Comparison of ENCODE assay signal across 8 mouse cellular contexts in genomic region chr16:31638393-31638792, GRCm38 (mm10). TPM values are rescaled to one million over a fixed set of nuclear protein-coding genes. Genes with fewer than 3 reads are reported as not detected.
DNase-seq lines count a peak whose midpoint lies in the region; ATAC-seq and TF ChIP-seq lines count a peak whose summit lies in the region.
"Had no signal": no experiment of that assay in that cellular context is flagged by ENCODE, and none has a peak within 500 bp of the region (broad histone marks: within the 10 kb centered on the region; RNA-seq: fewer than 3 reads in every experiment).

No protein-coding gene starts in this region.

- peak; percentile 28 for DNase-seq in limb, embryonic 14.5 days (ENCODE audit: low spot score)
- no peak for DNase-seq in limb, embryonic 10.5 days (ENCODE audit: low spot score)
- peak; percentile 67 for DNase-seq in embryonic facial prominence, embryonic 14.5 days (ENCODE audit: low spot score)
- DNase-seq in retina, embryonic 14.5 days (ENCODE audit: low spot score) = peak; percentile 56
- no peak for DNase-seq in right cerebral cortex, adult 18-20 months
- no peak for DNase-seq in layer of hippocampus, adult 9-10 months (ENCODE audit: low spot score)

- ATAC-seq in limb, embryonic 14.5 days (ENCODE audit: low FRiP score, low read depth) = 0 out of 2 replicates have a peak, but pooled peaks have one; percentile 15
- ATAC-seq in embryonic facial prominence, embryonic 14.5 days (ENCODE audit: low read depth) = no peak
- 0 out of 2 replicates have a peak, but pooled peaks have one; percentile 49 for ATAC-seq in kidney, embryonic 16.5 days (ENCODE audit: low FRiP score, low TSS enrichment)

- TF ChIP-seq POLR2A in limb, embryonic 14.5 days (IDR thresholded peaks at IDR 0.05; ENCODE audit: borderline replicate concordance, extremely low read depth, insufficient read depth, insufficient read length) = no peak

- no peaks in the 10 kb centered on the region for H3K9me3 ChIP-seq in limb, embryonic 14.5 days (ENCODE audit: control insufficient read depth, low read length)
- H3K9me3 ChIP-seq in limb, embryonic 10.5 days (replicated peaks) = no peaks in the 10 kb centered on the region
- H3K9me3 ChIP-seq in embryonic facial prominence, embryonic 14.5 days (ENCODE audit: control insufficient read depth, low read length) = no peaks in the 10 kb centered on the region
- H3K9me3 ChIP-seq in kidney, embryonic 16.5 days (ENCODE audit: low read length) = no peaks in the 10 kb centered on the region

- H3K27me3 ChIP-seq in limb, embryonic 14.5 days (ENCODE audit: control insufficient read depth, insufficient read depth, low read length) = no peaks in the 10 kb centered on the region
- H3K27me3 ChIP-seq in limb, embryonic 10.5 days (ENCODE audit: low read depth, poor library complexity, severe bottlenecking) = no peaks in the 10 kb centered on the region
- no peaks in the 10 kb centered on the region for H3K27me3 ChIP-seq in embryonic facial prominence, embryonic 14.5 days (replicated peaks; ENCODE audit: control insufficient read depth, insufficient read depth, low read length)
- H3K27me3 ChIP-seq in kidney, embryonic 16.5 days (ENCODE audit: insufficient read depth, low read length) = no peaks in the 10 kb centered on the region

- H3K4me3 ChIP-seq in limb, embryonic 14.5 days (replicated peaks; ENCODE audit: low read length) = no peak overlapping the region
- no peak overlapping the region for H3K4me3 ChIP-seq in limb, embryonic 10.5 days
- H3K4me3 ChIP-seq in embryonic facial prominence, embryonic 14.5 days (ENCODE audit: low read depth, low read length) = no peak overlapping the region
- no peak overlapping the region for H3K4me3 ChIP-seq in kidney, embryonic 16.5 days (ENCODE audit: low read length)

- no peaks in the 10 kb centered on the region for H3K4me1 ChIP-seq in limb, embryonic 14.5 days (ENCODE audit: control insufficient read depth, insufficient read depth, low read length)
- H3K4me1 ChIP-seq in limb, embryonic 10.5 days = peaks cover 21% of the 10 kb centered on the region
- H3K4me1 ChIP-seq in embryonic facial prominence, embryonic 14.5 days (ENCODE audit: control insufficient read depth, insufficient read depth, low read length) = peaks cover 14% of the 10 kb centered on the region
- peaks cover 14% of the 10 kb centered on the region for H3K4me1 ChIP-seq in kidney, embryonic 16.5 days (ENCODE audit: insufficient read depth, low read length)

- H3K4me2 ChIP-seq in limb, embryonic 14.5 days (replicated peaks; ENCODE audit: low read depth, low read length, severe bottlenecking) = no peak overlapping the region
- 0 out of 2 replicates have a peak overlapping the region, but pooled peaks have one; percentile 4 for H3K4me2 ChIP-seq in embryonic facial prominence, embryonic 14.5 days (ENCODE audit: low read depth, low read length)
- H3K4me2 ChIP-seq in kidney, embryonic 16.5 days (replicated peaks; ENCODE audit: low read depth, low read length) = peak overlapping the region; percentile 37

- no peak overlapping the region for H3K27ac ChIP-seq in limb, embryonic 14.5 days (replicated peaks; ENCODE audit: low read depth, low read length)
- no peak overlapping the region for H3K27ac ChIP-seq in limb, embryonic 10.5 days
- no peak overlapping the region for H3K27ac ChIP-seq in embryonic facial prominence, embryonic 14.5 days (replicated peaks; ENCODE audit: low read depth, low read length)
- H3K27ac ChIP-seq in kidney, embryonic 16.5 days (ENCODE audit: low read length) = no peak overlapping the region
- H3K27ac ChIP-seq: liver, embryonic 14.5 days had no signal

- no peak overlapping the region for H3K9ac ChIP-seq in limb, embryonic 14.5 days (ENCODE audit: low read depth, low read length, severe bottlenecking)
- H3K9ac ChIP-seq in embryonic facial prominence, embryonic 14.5 days (ENCODE audit: low read depth, low read length) = peak overlapping the region; percentile 19; the same call in 1 of the 2 replicates
- H3K9ac ChIP-seq in kidney, embryonic 16.5 days (replicated peaks; ENCODE audit: low read length) = 0 out of 2 replicates have a peak overlapping the region, but pooled peaks have one; percentile 22
- H3K9ac ChIP-seq: liver, embryonic 14.5 days had no signal

- H3K36me3 ChIP-seq in limb, embryonic 14.5 days (ENCODE audit: control insufficient read depth, insufficient read depth, low read length) = no peaks in the 10 kb centered on the region
- no peaks in the 10 kb centered on the region for H3K36me3 ChIP-seq in limb, embryonic 10.5 days
- no peaks in the 10 kb centered on the region for H3K36me3 ChIP-seq in embryonic facial prominence, embryonic 14.5 days (ENCODE audit: control insufficient read depth, insufficient read depth, low read length)
- no peaks in the 10 kb centered on the region for H3K36me3 ChIP-seq in kidney, embryonic 16.5 days (ENCODE audit: insufficient read depth, low read length)

- 46% methylated on average over 7 of the region's 7 CpGs for WGBS in limb, embryonic 14.5 days
- 66% methylated on average over 7 of the region's 7 CpGs for WGBS in limb, embryonic 10.5 days
- 41% methylated on average over 7 of the region's 7 CpGs for WGBS in embryonic facial prominence, embryonic 14.5 days
- WGBS in kidney, embryonic 16.5 days = 14% methylated on average over 7 of the region's 7 CpGs

RNA-seq across cellular contexts. Expression of gene Dlg1, which starts 24.9 kb away (rescaled TPM):
- 55.1 and 62.0 TPM in 2 replicates for polyA plus RNA-seq in limb, embryonic 14.5 days (2012; rRNA removed)
- 37.9 and 40.5 TPM in 2 replicates for polyA plus RNA-seq in limb, embryonic 14.5 days (2014; fragmentation: Nextera tagmentation; extraction: Ambion mirVana)
- polyA plus RNA-seq in limb, embryonic 10.5 days (2016; fragmentation: Nextera tagmentation; extraction: Ambion mirVana) = 31.4 and 33.9 TPM in 2 replicates
- 32.6 and 33.9 TPM in 2 replicates for polyA plus RNA-seq in embryonic facial prominence, embryonic 14.5 days (2014; fragmentation: Nextera tagmentation; extraction: Ambion mirVana)
- 25.5 and 32.1 TPM in 2 replicates for polyA plus RNA-seq in kidney, embryonic 16.5 days (2015; fragmentation: Nextera tagmentation; extraction: Ambion mirVana)

Comparison
In these comparisons a context has a peak if more than half of its experiments do, and no peak if none do; other contexts are left out.
1. DNase-seq: peak in limb, embryonic 14.5 days (single experiment), embryonic facial prominence, embryonic 14.5 days (single experiment) and retina, embryonic 14.5 days (single experiment); none in limb, embryonic 10.5 days (single experiment), right cerebral cortex, adult 18-20 months (single experiment) and layer of hippocampus, adult 9-10 months (single experiment).